Mouse (Mus musculus) testis, adult 2 months (tissue): Measurements from ENCODE around the gene Neu2.

Source experiments
- CTCF ChIP-seq: fragments of 200-500 bp; IDR thresholded peaks from 2 replicates; pipeline ENCODE4 v1.5.1; 2012; ENCODE audit warnings: low read depth, mild to moderate bottlenecking, inconsistent platforms, low read length, moderate library complexity; ENCODE audit not compliant: control insufficient read depth, insufficient read depth, insufficient replicate concordance
- POLR2A ChIP-seq: fragments of 200-500 bp; IDR thresholded peaks from 2 replicates; pipeline ENCODE4 v1.6.1; 2012; ENCODE audit warnings: low read depth, mild to moderate bottlenecking, inconsistent platforms, low read length, moderate library complexity; ENCODE audit not compliant: control insufficient read depth

- TF ChIP-seq POLR2A (no peak), CTCF (no peak)
Measured at GRCm38 (mm10) chr1:87624826-87625225, 115.1 kb downstream of the Neu2 start.
